Mouse (Mus musculus) CH12.LX (cell line): ENCODE results near the gene Farsa. TPM values are rescaled to one million over a fixed set of nuclear protein-coding genes. Genes with fewer than 3 reads are reported as not detected.
A peak's percentile ranks its signal among the peaks of the same experiment; 100 is the strongest.

ENCODE experiments used
- DNase-seq: peaks from one replicate; pipeline ENCODE4 v3.0.0-alpha.2; 2013; ENCODE audit errors: extremely low read depth
- H3K27ac ChIP-seq: 2 replicates; pipeline ENCODE4 v1.5.1; 2012; ENCODE audit warnings: low read depth, mild to moderate bottlenecking, control low read depth, moderate library complexity; ENCODE audit not compliant: insufficient read depth
- H3K27me3 ChIP-seq: replicated peaks from 2 replicates; pipeline ENCODE3; 2012; ENCODE audit warnings: inconsistent platforms
- H3K36me3 ChIP-seq, 2 experiments: replicated peaks in 1 of 2; 2 replicates each; pipeline versions ENCODE3 to v1.6.1; 2012; ENCODE audit warnings: inconsistent platforms in 1 of 2, low read length in 1 of 2, mild to moderate bottlenecking in 1 of 2, mixed read lengths in 1 of 2, moderate library complexity in 1 of 2; ENCODE audit not compliant: control insufficient read depth in 1 of 2, insufficient read depth in 1 of 2
- H3K4me1 ChIP-seq, 2 experiments: 2 replicates each; pipeline ENCODE4 v1.6.1; 2012; ENCODE audit warnings: inconsistent platforms in 1 of 2, moderate library complexity in 1 of 2; ENCODE audit not compliant: insufficient read depth in 2 of 2, control insufficient read depth in 1 of 2
- H3K4me2 ChIP-seq: 2 replicates; pipeline ENCODE4 v1.6.1; 2012; ENCODE audit warnings: low read depth, mild to moderate bottlenecking, control low read depth; ENCODE audit not compliant: poor library complexity, insufficient read depth, severe bottlenecking
- H3K4me3 ChIP-seq, 3 experiments: fragments of 150-350 bp in 1 of 3; sonication (generic) in 1 of 3; replicated peaks in 1 of 3; 2 replicates each; pipeline versions ENCODE3 to v1.5.1; 2011 to 2012; ENCODE audit warnings: low read depth in 2 of 3, low read length in 2 of 3, mild to moderate bottlenecking in 2 of 3, moderate library complexity in 2 of 3, control low read depth in 1 of 3, improper control_type of control experiment in 1 of 3, inconsistent platforms in 1 of 3, mixed read lengths in 1 of 3; ENCODE audit not compliant: poor library complexity in 1 of 3
- H3K79me2 ChIP-seq: replicated peaks from 2 replicates; pipeline ENCODE4 v1.6.1; 2012; ENCODE audit warnings: mild to moderate bottlenecking, moderate library complexity; ENCODE audit not compliant: control insufficient read depth, poor library complexity, insufficient read depth, severe bottlenecking; ENCODE audit errors: extremely low read depth
- H3K9ac ChIP-seq: 2 replicates; pipeline ENCODE4 v1.6.1; 2012; ENCODE audit warnings: low read depth, mild to moderate bottlenecking, control low read depth, moderate library complexity; ENCODE audit not compliant: insufficient read depth
- H3K9me3 ChIP-seq: replicated peaks from 2 replicates; pipeline ENCODE3; 2012; ENCODE audit warnings: low read length, inconsistent platforms, mixed read lengths
- CHD1 ChIP-seq: IDR thresholded peaks from 2 replicates; pipeline ENCODE4 v1.6.1; 2012; ENCODE audit warnings: low read depth, low read length, improper control_type of control experiment, inconsistent platforms
- CHD2 ChIP-seq: IDR thresholded peaks from 2 replicates; pipeline ENCODE4 v1.6.1; 2011; ENCODE audit warnings: low read length, improper control_type of control experiment
- E2F4 ChIP-seq: IDR thresholded peaks from 2 replicates; pipeline ENCODE4 v1.6.1; 2011; ENCODE audit warnings: low read depth, low read length, improper control_type of control experiment; ENCODE audit not compliant: insufficient replicate concordance
- ELF1 ChIP-seq: IDR thresholded peaks from 2 replicates; pipeline ENCODE4 v1.6.1; 2014; ENCODE audit warnings: low read depth, mild to moderate bottlenecking, inconsistent platforms, low read length, improper control_type of control experiment
- GABPA ChIP-seq: IDR thresholded peaks from 2 replicates; pipeline ENCODE4 v1.6.1; 2012; ENCODE audit warnings: low read depth, low read length, improper control_type of control experiment, inconsistent platforms; ENCODE audit not compliant: insufficient replicate concordance
- HCFC1 ChIP-seq: IDR thresholded peaks from 2 replicates; pipeline ENCODE4 v1.6.1; 2012; ENCODE audit warnings: low read depth, mild to moderate bottlenecking, inconsistent platforms, low read length, improper control_type of control experiment
- MAX ChIP-seq: IDR thresholded peaks from 2 replicates; pipeline ENCODE4 v1.6.1; 2011; ENCODE audit warnings: low read length, improper control_type of control experiment
- MAZ ChIP-seq: IDR thresholded peaks from 2 replicates; pipeline ENCODE4 v1.6.1; 2012; ENCODE audit warnings: low read depth, mild to moderate bottlenecking, inconsistent platforms, low read length, improper control_type of control experiment, moderate library complexity
- MYC ChIP-seq: IDR thresholded peaks from 2 replicates; pipeline ENCODE4 v1.6.1; 2011; ENCODE audit warnings: low read depth, mild to moderate bottlenecking, improper control_type of control experiment, low read length
- POLR2A ChIP-seq: IDR thresholded peaks from 2 replicates; pipeline ENCODE4 v1.6.1; 2011; ENCODE audit warnings: low read depth, mild to moderate bottlenecking, improper control_type of control experiment, low read length
- UBTF ChIP-seq: IDR thresholded peaks from 2 replicates; pipeline ENCODE4 v1.6.1; 2012; ENCODE audit warnings: low read depth, mild to moderate bottlenecking, inconsistent platforms, low read length, improper control_type of control experiment, moderate library complexity
- USF1 ChIP-seq: IDR thresholded peaks from 2 replicates; pipeline ENCODE4 v1.6.1; 2014; ENCODE audit warnings: low read depth, mild to moderate bottlenecking, inconsistent platforms, low read length, improper control_type of control experiment
- ZMIZ1 ChIP-seq: IDR thresholded peaks from 2 replicates; pipeline ENCODE4 v1.6.1; 2012; ENCODE audit warnings: low read depth, mild to moderate bottlenecking, inconsistent platforms, low read length, improper control_type of control experiment
- ZNF384 ChIP-seq: IDR thresholded peaks from 2 replicates; pipeline ENCODE4 v1.6.1; 2012; ENCODE audit warnings: low read depth, low read length, improper control_type of control experiment, inconsistent platforms
- dilution Hi-C: fragments of 300-500 bp; cut with MboI; formaldehyde crosslinking; loops from 2 replicates; pipeline ENCODE4 v1.14.3; 2020; ENCODE audit warnings: low sequenced_read_pairs; ENCODE audit not compliant: extremely low pct_unique_long_range_greater_than_20kb, extremely low pct_ligation_motif_present
- in situ Hi-C: fragments of 300-500 bp; cut with MboI; formaldehyde crosslinking; loops from 3 replicates; pipeline ENCODE4 v1.14.3; 2019; ENCODE audit warnings: low sequenced_read_pairs, low pct_ligation_motif_present, low pct_unique_long_range_greater_than_20kb, mixed read lengths
- polyA plus RNA-seq: library from polyadenylated mRNA; unstranded; fragments of >175 nt; gene quantifications from 2 replicates; pipeline ENCODE4 v1.2.1, GENCODE M21; 2012; ENCODE audit warnings: low read depth; ENCODE audit not compliant: insufficient read length
- total RNA-seq, 2 experiments: library from RNA; depleted of rRNA; stranded (reverse); fragments of 300-350 nt in 1 of 2; fragments of >200 nt in 1 of 2; gene quantifications; 2 replicates each; pipeline ENCODE4 v1.2.3; 2012 to 2014

The Farsa gene
- total and polyA plus RNA-seq, 3 experiments = 142 to 175 (median 146) TPM

DNA sequence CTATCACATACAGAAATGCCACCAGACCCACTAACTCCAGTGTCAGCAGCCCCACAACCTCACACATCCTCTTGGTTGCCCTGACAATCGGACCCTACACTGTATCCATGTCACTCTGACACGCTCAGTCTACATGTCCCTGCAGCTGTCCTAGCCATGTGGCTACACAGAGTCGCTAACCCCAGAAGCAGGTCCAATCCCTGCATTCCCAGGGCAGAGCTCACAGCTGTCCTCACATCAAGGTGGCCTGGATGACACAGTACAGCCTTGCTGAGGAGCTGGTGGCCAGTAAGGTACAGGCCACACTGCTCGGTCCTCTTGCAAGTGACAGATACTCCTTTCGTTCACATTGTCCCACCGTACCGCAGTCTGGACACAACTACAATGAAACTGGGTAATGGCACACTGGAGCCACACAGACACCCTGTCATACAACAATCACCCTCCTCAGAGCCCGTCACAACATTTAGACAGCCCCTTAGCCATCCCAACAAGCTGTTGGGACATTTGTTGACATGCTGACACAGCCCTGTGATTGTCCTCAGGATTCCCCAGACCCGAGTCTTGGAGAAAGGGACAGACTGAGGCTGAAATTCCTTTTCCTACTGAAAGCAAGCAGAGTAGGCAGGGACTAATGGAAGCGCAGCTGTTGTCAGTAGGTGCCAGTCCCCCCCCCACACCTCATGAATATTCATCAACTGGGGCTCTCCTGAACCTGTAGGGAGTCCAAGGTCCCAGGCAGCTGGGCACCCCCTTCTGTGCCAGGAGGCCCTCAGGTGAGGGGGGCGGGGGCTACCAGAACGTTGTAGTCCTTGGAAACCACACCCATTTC is 47.5 kb upstream of the Farsa start:
- dilution Hi-C loops (no loop called here), in situ Hi-C loops (loop anchor here (5.0 kb wide), 1 partner anchor 72 kb away; no protein-coding TSS in a partner anchor)
- H3K4me2 ChIP-seq = no peak overlapping the region
- H3K9ac ChIP-seq = no peak overlapping the region
- peaks cover 2 to 8% of the 10 kb centered on the region in 2 experiments; a peak in 2 of 4 replicates for H3K4me1 ChIP-seq
- no peaks in the 10 kb centered on the region for H3K36me3 ChIP-seq
- no peak overlapping the region for H3K4me3 ChIP-seq
- no peak for DNase-seq
- H3K9me3 ChIP-seq = peaks cover 9% of the 10 kb centered on the region
- H3K79me2 ChIP-seq = no peaks in the 10 kb centered on the region
- H3K27ac ChIP-seq = no peak overlapping the region
- H3K27me3 ChIP-seq = peaks cover 57% of the 10 kb centered on the region
- TF ChIP-seq MYC (no peak), POLR2A (no peak), ZMIZ1 (no peak), E2F4 (no peak), CHD1 (no peak), CHD2 (no peak), ELF1 (no peak), MAZ (no peak), ZNF384 (no peak), HCFC1 (no peak), UBTF (no peak)

DNA sequence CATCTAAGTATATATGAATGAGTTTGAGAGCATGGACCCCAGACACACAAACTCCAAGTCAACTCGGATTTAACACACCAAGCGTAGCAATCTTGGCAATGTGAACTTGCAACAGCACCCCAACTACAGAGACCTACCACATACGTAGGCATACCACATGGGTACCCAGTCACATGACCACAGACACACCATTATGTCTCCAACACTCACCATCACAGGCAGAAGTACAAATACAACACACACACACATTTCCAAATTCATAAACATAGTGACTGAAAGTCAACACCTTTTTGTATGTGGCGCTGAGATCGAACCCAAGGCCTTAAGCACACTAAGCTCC is 46.9 kb upstream of the Farsa start:
- no peaks in the 10 kb centered on the region for H3K79me2 ChIP-seq
- H3K27ac ChIP-seq = no peak overlapping the region
- DNase-seq = no peak
- no peak overlapping the region for H3K9ac ChIP-seq
- dilution Hi-C loops = no loop called here
- no peak overlapping the region for H3K4me2 ChIP-seq
- in situ Hi-C loops = loop anchor here (5.0 to 10.0 kb wide), 3 partner anchors 73 to 233 kb away; no protein-coding TSS in a partner anchor
- no peak for TF ChIP-seq GABPA
- TF ChIP-seq ELF1 = no peak
- TF ChIP-seq MAX = no peak
- TF ChIP-seq USF1 = peak; percentile 20; the same call in 1 of the 2 replicates
- H3K27me3 ChIP-seq = peaks cover 54% of the 10 kb centered on the region
- no peak overlapping the region for H3K4me3 ChIP-seq
- peaks cover 9% of the 10 kb centered on the region for H3K9me3 ChIP-seq
- H3K4me1 ChIP-seq = peaks cover 2 to 8% of the 10 kb centered on the region in 2 experiments; a peak in 2 of 4 replicates
- H3K36me3 ChIP-seq = no peaks in the 10 kb centered on the region
